Mouse (Mus musculus): Measurements from ENCODE around the gene Tmem29.
"Not testable (repeated sequence)": the region's sequence is repeated elsewhere in the genome, so short reads cannot be mapped to it uniquely, and the experiment has no call there.

Gene Tmem29

GRCm38 (mm10) chrX:150458766-150459350 lies at the start of gene Tmem29:
Gene Tmem29, minus strand, starts transcription at chrX:150459154.
- DNase-seq, result peak; percentile 93

GRCm38 (mm10) chrX:150508696-150509095 lies 49.7 kb upstream of the Tmem29 start:
- DNase-seq, result no peak

GRCm38 (mm10) chrX:150487811-150488210 lies 28.9 kb upstream of the Tmem29 start:
- DNase-seq, result not testable (repeated sequence)

GRCm38 (mm10) chrX:150486314-150487030 lies 27.5 kb upstream of the Tmem29 start:
- DNase-seq, result not testable (repeated sequence)

GRCm38 (mm10) chrX:150477854-150478780 lies 19.2 kb upstream of the Tmem29 start:
- DNase-seq, result peak; percentile 92

- no peak for DNase-seq
Observed at GRCm38 (mm10) chrX:150471416-150471815, 12.5 kb upstream of the Tmem29 start.

GRCm38 (mm10) chrX:150468266-150468665 lies 9.3 kb upstream of the Tmem29 start:
- no peak for DNase-seq

GRCm38 (mm10) chrX:150466817-150467216 lies 7.9 kb upstream of the Tmem29 start:
- DNase-seq, result not testable (repeated sequence)

GRCm38 (mm10) chrX:150460143-150460542 lies 1.2 kb upstream of the Tmem29 start:
- DNase-seq, result no peak

GRCm38 (mm10) chrX:150459411-150459927 lies 515 bp upstream of the Tmem29 start:
- peak; percentile 58 for DNase-seq

GRCm38 (mm10) chrX:150458136-150458535 lies 818 bp downstream of the Tmem29 start:
- peak; percentile 25 for DNase-seq

GRCm38 (mm10) chrX:150440505-150441338 lies 18.2 kb downstream of the Tmem29 start:
- DNase-seq, result peak; percentile 87

- DNase-seq, result no peak
Observed at GRCm38 (mm10) chrX:150436373-150436772, 22.6 kb downstream of the Tmem29 start.

- no peak for DNase-seq
Observed at GRCm38 (mm10) chrX:150435367-150435766, 23.6 kb downstream of the Tmem29 start.

GRCm38 (mm10) chrX:150413505-150413904 lies 45.4 kb downstream of the Tmem29 start:
- no peak for DNase-seq

Data from cerebellum, adult 9-11 months (tissue).